Mouse (Mus musculus) cortical plate, adult 2 months (tissue): Measurements from ENCODE around the gene Gskip.

ENCODE experiments used
- CTCF ChIP-seq: fragments of 200-500 bp; IDR thresholded peaks from 2 replicates; pipeline ENCODE4 v1.5.1; 2011; ENCODE audit warnings: mild to moderate bottlenecking, control low read depth, low read length; ENCODE audit not compliant: insufficient read depth; ENCODE audit errors: extremely low read depth
- POLR2A ChIP-seq: fragments of 200-500 bp; IDR thresholded peaks from 2 replicates; pipeline ENCODE4 v1.6.1; 2011; ENCODE audit warnings: mild to moderate bottlenecking, low read length, control low read depth; ENCODE audit not compliant: insufficient read depth; ENCODE audit errors: extremely low read depth

DNA sequence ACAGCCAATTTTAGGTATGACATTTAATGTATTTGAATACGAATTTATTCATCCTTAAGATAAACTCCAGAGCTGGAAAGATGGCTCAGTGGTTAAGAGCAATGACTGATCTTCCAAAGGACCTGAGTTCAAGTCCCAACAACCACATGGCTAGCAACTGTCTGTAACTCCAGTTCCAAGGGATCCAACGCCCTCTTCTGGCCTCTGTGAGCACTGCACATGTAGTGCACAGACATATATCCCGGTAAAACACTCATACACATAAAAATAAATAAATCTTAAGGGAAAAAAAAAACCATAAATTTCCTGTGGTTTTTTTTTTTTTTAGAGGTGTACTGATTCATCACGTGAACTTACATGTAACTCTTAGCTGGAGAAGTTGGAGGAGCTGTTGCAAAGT is 47.1 kb upstream of the Gskip start:
- no peak for TF ChIP-seq POLR2A
- no peak for TF ChIP-seq CTCF
